Mouse (Mus musculus): ENCODE data around the gene Edn1. TPM values are rescaled to one million over a fixed set of nuclear protein-coding genes. Genes with fewer than 3 reads are reported as not detected.
A peak's percentile ranks its signal among the peaks of the same experiment; 100 is the strongest.

Edn1 gene
- polyA plus RNA-seq, 1 experiment from 2014 or later = 2.8 TPM

- no peak overlapping the region for H3K27ac ChIP-seq (replicated peaks; ENCODE audit: low read depth, low read length)
- no peaks in the 10 kb centered on the region for H3K36me3 ChIP-seq (ENCODE audit: control insufficient read depth, insufficient read depth, low read length)
- WGBS = 85% methylated on average over 4 of the region's 4 CpGs
- ATAC-seq (ENCODE audit: low FRiP score, low TSS enrichment) = no peak
- H3K4me3 ChIP-seq (replicated peaks; ENCODE audit: low read depth, low read length) = no peak overlapping the region
- H3K4me2 ChIP-seq (ENCODE audit: low read length) = no peak overlapping the region
- H3K27me3 ChIP-seq (ENCODE audit: control insufficient read depth, insufficient read depth, low read length) = no peaks in the 10 kb centered on the region
- H3K4me1 ChIP-seq (ENCODE audit: control insufficient read depth, insufficient read depth, low read length) = no peaks in the 10 kb centered on the region
- no peak overlapping the region for H3K9ac ChIP-seq (replicated peaks; ENCODE audit: low read length)
- DNase-seq = no peak
- no peaks in the 10 kb centered on the region for H3K9me3 ChIP-seq (ENCODE audit: control insufficient read depth, low read length)
Measured at GRCm38 (mm10) chr13:42336414-42336813, 35.1 kb downstream of the Edn1 start.

- Histone ChIP-seq H3K9ac (replicated peaks; ENCODE audit: low read length) (no peak overlapping the region), H3K36me3 (ENCODE audit: control insufficient read depth, insufficient read depth, low read length) (no peaks in the 10 kb centered on the region), H3K4me2 (ENCODE audit: low read length) (no peak overlapping the region), H3K27me3 (ENCODE audit: control insufficient read depth, insufficient read depth, low read length) (no peaks in the 10 kb centered on the region), H3K9me3 (ENCODE audit: control insufficient read depth, low read length) (no peaks in the 10 kb centered on the region), H3K27ac (replicated peaks; ENCODE audit: low read depth, low read length) (no peak overlapping the region), H3K4me3 (replicated peaks; ENCODE audit: low read depth, low read length) (no peak overlapping the region), H3K4me1 (ENCODE audit: control insufficient read depth, insufficient read depth, low read length) (no peaks in the 10 kb centered on the region)
- DNase-seq = no peak
- WGBS = 82% methylated on average over 2 of the region's 2 CpGs
- no peak for ATAC-seq (ENCODE audit: low FRiP score, low TSS enrichment)
Measured at GRCm38 (mm10) chr13:42337072-42337471, 35.8 kb downstream of the Edn1 start.

GRCm38 (mm10) chr13:42339466-42339865 lies 38.2 kb downstream of the Edn1 start:
- DNase-seq (no peak), ATAC-seq (ENCODE audit: low FRiP score, low TSS enrichment) (no peak)
- WGBS = 84% methylated on average over 2 of the region's 2 CpGs
- H3K36me3 ChIP-seq (ENCODE audit: control insufficient read depth, insufficient read depth, low read length) = no peaks in the 10 kb centered on the region
- H3K27me3 ChIP-seq (ENCODE audit: control insufficient read depth, insufficient read depth, low read length) = no peaks in the 10 kb centered on the region
- no peak overlapping the region for H3K27ac ChIP-seq (replicated peaks; ENCODE audit: low read depth, low read length)
- no peaks in the 10 kb centered on the region for H3K4me1 ChIP-seq (ENCODE audit: control insufficient read depth, insufficient read depth, low read length)
- no peak overlapping the region for H3K4me3 ChIP-seq (replicated peaks; ENCODE audit: low read depth, low read length)
- no peaks in the 10 kb centered on the region for H3K9me3 ChIP-seq (ENCODE audit: control insufficient read depth, low read length)
- no peak overlapping the region for H3K4me2 ChIP-seq (ENCODE audit: low read length)
- H3K9ac ChIP-seq (replicated peaks; ENCODE audit: low read length) = no peak overlapping the region

- H3K4me3 ChIP-seq (replicated peaks; ENCODE audit: low read depth, low read length) = no peak overlapping the region
- no peak overlapping the region for H3K9ac ChIP-seq (replicated peaks; ENCODE audit: low read length)
- ATAC-seq (ENCODE audit: low FRiP score, low TSS enrichment) (no peak), DNase-seq (no peak)
- H3K4me1 ChIP-seq (ENCODE audit: control insufficient read depth, insufficient read depth, low read length) = no peaks in the 10 kb centered on the region
- no peaks in the 10 kb centered on the region for H3K36me3 ChIP-seq (ENCODE audit: control insufficient read depth, insufficient read depth, low read length)
- no peaks in the 10 kb centered on the region for H3K27me3 ChIP-seq (ENCODE audit: control insufficient read depth, insufficient read depth, low read length)
- WGBS = 84% methylated on average over 2 of the region's 2 CpGs
- no peak overlapping the region for H3K4me2 ChIP-seq (ENCODE audit: low read length)
- H3K9me3 ChIP-seq (ENCODE audit: control insufficient read depth, low read length) = no peaks in the 10 kb centered on the region
- no peak overlapping the region for H3K27ac ChIP-seq (replicated peaks; ENCODE audit: low read depth, low read length)
Measured at GRCm38 (mm10) chr13:42341871-42342532, 40.7 kb downstream of the Edn1 start.

- Histone ChIP-seq H3K4me3 (replicated peaks; ENCODE audit: low read depth, low read length) (no peak overlapping the region), H3K9ac (replicated peaks; ENCODE audit: low read length) (no peak overlapping the region), H3K9me3 (ENCODE audit: control insufficient read depth, low read length) (no peaks in the 10 kb centered on the region), H3K4me1 (ENCODE audit: control insufficient read depth, insufficient read depth, low read length) (no peaks in the 10 kb centered on the region), H3K36me3 (ENCODE audit: control insufficient read depth, insufficient read depth, low read length) (no peaks in the 10 kb centered on the region), H3K27ac (replicated peaks; ENCODE audit: low read depth, low read length) (no peak overlapping the region), H3K27me3 (ENCODE audit: control insufficient read depth, insufficient read depth, low read length) (no peaks in the 10 kb centered on the region), H3K4me2 (ENCODE audit: low read length) (no peak overlapping the region)
- ATAC-seq (ENCODE audit: low FRiP score, low TSS enrichment) (no peak), DNase-seq (no peak)
- WGBS = 87% methylated on average over 7 of the region's 7 CpGs
Measured at GRCm38 (mm10) chr13:42345439-42345838, 44.2 kb downstream of the Edn1 start.

GRCm38 (mm10) chr13:42346414-42346813 lies 45.1 kb downstream of the Edn1 start:
- Histone ChIP-seq H3K27ac (replicated peaks; ENCODE audit: low read depth, low read length) (no peak overlapping the region), H3K36me3 (ENCODE audit: control insufficient read depth, insufficient read depth, low read length) (no peaks in the 10 kb centered on the region), H3K9ac (replicated peaks; ENCODE audit: low read length) (no peak overlapping the region), H3K4me1 (ENCODE audit: control insufficient read depth, insufficient read depth, low read length) (no peaks in the 10 kb centered on the region), H3K4me3 (replicated peaks; ENCODE audit: low read depth, low read length) (no peak overlapping the region), H3K9me3 (ENCODE audit: control insufficient read depth, low read length) (no peaks in the 10 kb centered on the region), H3K4me2 (ENCODE audit: low read length) (no peak overlapping the region), H3K27me3 (ENCODE audit: control insufficient read depth, insufficient read depth, low read length) (no peaks in the 10 kb centered on the region)
- 36% methylated on average over 7 of the region's 7 CpGs for WGBS
- ATAC-seq (ENCODE audit: low FRiP score, low TSS enrichment) (no peak), DNase-seq (peak; percentile 1)

GRCm38 (mm10) chr13:42351675-42352074 lies 50.4 kb downstream of the Edn1 start:
- Histone ChIP-seq H3K9me3 (ENCODE audit: control insufficient read depth, low read length) (no peaks in the 10 kb centered on the region), H3K36me3 (ENCODE audit: control insufficient read depth, insufficient read depth, low read length) (no peaks in the 10 kb centered on the region), H3K4me1 (ENCODE audit: control insufficient read depth, insufficient read depth, low read length) (no peaks in the 10 kb centered on the region), H3K9ac (replicated peaks; ENCODE audit: low read length) (no peak overlapping the region), H3K27ac (replicated peaks; ENCODE audit: low read depth, low read length) (no peak overlapping the region), H3K4me2 (ENCODE audit: low read length) (no peak overlapping the region), H3K4me3 (replicated peaks; ENCODE audit: low read depth, low read length) (no peak overlapping the region), H3K27me3 (ENCODE audit: control insufficient read depth, insufficient read depth, low read length) (no peaks in the 10 kb centered on the region)
- no peak for DNase-seq
- no peak for ATAC-seq (ENCODE audit: low FRiP score, low TSS enrichment)
- 85% methylated on average over 7 of the region's 7 CpGs for WGBS

Other genes with a start within 250 kb of the Edn1 start
- 18.7 and 22.9 TPM in 2 replicates for gene Hivep1, start 249.5 kb upstream of the Edn1 start, polyA plus RNA-seq (2014; fragmentation: Nextera tagmentation; extraction: Ambion mirVana)